Mouse (Mus musculus) liver, embryonic 15.5 days (tissue): ENCODE results near the gene Slc7a4. TPM values are rescaled to one million over a fixed set of nuclear protein-coding genes. Genes with fewer than 3 reads are reported as not detected.

Source experiments
- ATAC-seq: fragments of 200-750 bp; cut with Nextera tagmentation; 2 replicates; pipeline ENCODE4 v1.8.0; 2017; ENCODE audit warnings: moderate number of reproducible peaks, mild to moderate bottlenecking, moderate library complexity; ENCODE audit not compliant: insufficient read depth
- H3K27ac ChIP-seq: fragments of 300-500 bp; sonication (generic); replicated peaks from 2 replicates; pipeline ENCODE4 v1.5.1; 2015; ENCODE audit warnings: mild to moderate bottlenecking, inconsistent platforms
- H3K27me3 ChIP-seq: fragments of 300-500 bp; sonication (generic); 2 replicates; pipeline ENCODE4 v1.6.1; 2015; ENCODE audit warnings: mild to moderate bottlenecking, inconsistent platforms
- H3K36me3 ChIP-seq: fragments of 300-500 bp; sonication (generic); replicated peaks from 2 replicates; pipeline ENCODE4 v1.6.1; 2015; ENCODE audit warnings: moderate library complexity, mild to moderate bottlenecking, inconsistent platforms
- H3K4me1 ChIP-seq: fragments of 300-500 bp; sonication (generic); replicated peaks from 2 replicates; pipeline ENCODE4 v1.6.1; 2015; ENCODE audit warnings: inconsistent platforms
- H3K4me2 ChIP-seq: fragments of 300-500 bp; sonication (generic); 2 replicates; pipeline ENCODE4 v1.6.1; 2015; ENCODE audit warnings: moderate library complexity, mild to moderate bottlenecking, inconsistent platforms
- H3K4me3 ChIP-seq: fragments of 300-500 bp; sonication (generic); replicated peaks from 2 replicates; pipeline ENCODE4 v1.5.1; 2015; ENCODE audit warnings: mild to moderate bottlenecking, inconsistent platforms
- H3K9ac ChIP-seq: fragments of 300-500 bp; sonication (generic); 2 replicates; pipeline ENCODE4 v1.6.1; 2015; ENCODE audit warnings: moderate library complexity, mild to moderate bottlenecking, inconsistent platforms
- H3K9me3 ChIP-seq: fragments of 300-500 bp; sonication (generic); replicated peaks from 2 replicates; pipeline ENCODE4 v1.6.1; 2016; ENCODE audit warnings: inconsistent platforms
- WGBS: fragments of 180-500 bp; shearing (Covaris S2); methylation state at CpG from one replicate; pipeline ENCODE4 v1.1.7; 2015; ENCODE audit warnings: mixed read lengths; ENCODE audit not compliant: insufficient replicate concordance; 5-methylcytosine and 5-hydroxymethylcytosine counted together
- polyA plus RNA-seq: library from polyadenylated mRNA; unstranded; fragments of >200 nt; fragmentation: Nextera tagmentation; extraction: Ambion mirVana; gene quantifications from 2 replicates; pipeline ENCODE4 v1.2.1, GENCODE M21; 2015

Gene Slc7a4
- polyA plus RNA-seq, 1 experiment from 2014 or later = 1.9 TPM

DNA sequence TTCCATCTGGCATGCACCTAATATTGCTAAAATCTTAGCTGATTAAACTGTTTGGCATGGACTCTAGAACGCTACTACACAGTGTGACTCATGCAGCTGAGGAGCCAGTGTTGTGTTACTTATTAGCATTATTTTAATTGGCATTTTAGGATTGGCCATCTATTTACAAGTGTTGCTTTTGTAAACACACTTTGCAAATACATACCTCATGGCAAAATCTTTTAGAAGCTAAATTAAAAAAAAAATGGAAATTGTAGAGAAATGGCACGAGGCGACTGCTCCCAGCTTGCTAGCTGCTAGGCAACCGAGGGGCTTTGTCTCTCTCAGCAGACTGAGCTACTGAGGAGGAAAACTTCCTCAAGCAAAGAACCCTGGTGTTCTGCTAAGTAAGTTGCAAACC is 21.9 kb upstream of the Slc7a4 start:
- no peak overlapping the region for H3K27ac ChIP-seq
- H3K4me3 ChIP-seq = no peak overlapping the region
- H3K27me3 ChIP-seq = peaks cover 6% of the 10 kb centered on the region; the same call in 1 of the 2 replicates
- 58% methylated on average over 4 of the region's 4 CpGs for WGBS
- H3K36me3 ChIP-seq = no peaks in the 10 kb centered on the region
- ATAC-seq = no peak
- H3K9me3 ChIP-seq = no peaks in the 10 kb centered on the region
- no peak overlapping the region for H3K4me2 ChIP-seq
- H3K9ac ChIP-seq = no peak overlapping the region
- no peaks in the 10 kb centered on the region for H3K4me1 ChIP-seq

DNA sequence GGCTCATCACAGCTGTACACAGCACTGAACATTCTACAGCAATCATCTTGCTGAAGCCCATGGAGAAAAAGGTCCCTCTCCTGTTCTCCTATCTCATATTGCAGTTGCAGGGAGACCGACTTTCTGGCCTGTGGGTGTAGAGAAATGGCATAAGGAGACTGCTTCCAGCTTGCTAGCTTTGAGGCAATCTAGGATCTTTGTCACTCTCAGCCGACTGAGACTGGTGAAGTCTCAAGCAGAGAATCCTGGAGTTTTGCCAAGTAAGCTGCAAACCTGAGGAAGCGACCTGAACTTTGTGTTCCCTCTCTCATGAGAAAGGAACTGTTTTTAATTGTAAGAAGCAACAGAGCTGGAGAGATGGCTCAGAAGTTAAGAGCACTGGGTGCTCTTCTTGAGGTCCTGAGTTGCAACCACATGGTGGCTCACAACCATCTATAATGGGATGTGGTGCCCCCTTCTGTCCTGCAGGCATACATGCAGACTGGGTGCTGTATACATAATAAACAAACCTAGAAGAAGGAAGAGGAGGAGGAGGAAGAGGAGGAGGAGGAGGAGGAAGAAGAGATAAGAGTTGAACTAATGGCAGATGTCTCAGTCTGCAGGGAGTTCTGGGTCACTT is 18.0 kb upstream of the Slc7a4 start:
- 57% methylated on average over 3 of the region's 3 CpGs for WGBS
- H3K4me2 ChIP-seq = no peak overlapping the region
- H3K27ac ChIP-seq = no peak overlapping the region
- H3K9me3 ChIP-seq = no peaks in the 10 kb centered on the region
- H3K27me3 ChIP-seq = peaks cover 6% of the 10 kb centered on the region; the same call in 1 of the 2 replicates
- no peak overlapping the region for H3K9ac ChIP-seq
- H3K36me3 ChIP-seq = no peaks in the 10 kb centered on the region
- no peak overlapping the region for H3K4me3 ChIP-seq
- no peaks in the 10 kb centered on the region for H3K4me1 ChIP-seq
- no peak for ATAC-seq

DNA sequence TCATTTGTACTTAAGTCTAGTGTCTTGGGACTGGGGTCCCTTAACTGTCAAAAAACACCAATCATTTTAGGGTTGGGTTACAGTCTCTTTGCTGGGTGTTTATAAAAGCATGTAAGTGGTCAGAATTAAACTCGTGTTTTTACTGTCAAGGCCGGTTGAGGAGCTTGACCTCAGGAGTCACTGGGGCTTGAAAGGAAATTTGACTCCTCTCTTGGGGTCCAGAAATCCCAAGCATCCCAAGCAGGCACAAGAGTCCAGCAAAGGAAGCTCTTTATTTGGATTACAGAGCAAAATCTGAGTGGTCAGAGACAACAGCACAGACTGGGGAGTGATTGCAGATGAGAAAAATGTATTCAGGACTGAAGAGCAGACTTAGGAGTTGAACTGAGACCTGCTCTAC is 7.7 kb upstream of the Slc7a4 start:
- no peak overlapping the region for H3K27ac ChIP-seq
- 59% methylated on average over 2 of the region's 2 CpGs for WGBS
- H3K4me1 ChIP-seq = no peaks in the 10 kb centered on the region
- ATAC-seq = no peak
- no peak overlapping the region for H3K9ac ChIP-seq
- H3K27me3 ChIP-seq = no peaks in the 10 kb centered on the region
- H3K4me2 ChIP-seq = no peak overlapping the region
- H3K9me3 ChIP-seq = no peaks in the 10 kb centered on the region
- H3K36me3 ChIP-seq = no peaks in the 10 kb centered on the region
- no peak overlapping the region for H3K4me3 ChIP-seq

DNA sequence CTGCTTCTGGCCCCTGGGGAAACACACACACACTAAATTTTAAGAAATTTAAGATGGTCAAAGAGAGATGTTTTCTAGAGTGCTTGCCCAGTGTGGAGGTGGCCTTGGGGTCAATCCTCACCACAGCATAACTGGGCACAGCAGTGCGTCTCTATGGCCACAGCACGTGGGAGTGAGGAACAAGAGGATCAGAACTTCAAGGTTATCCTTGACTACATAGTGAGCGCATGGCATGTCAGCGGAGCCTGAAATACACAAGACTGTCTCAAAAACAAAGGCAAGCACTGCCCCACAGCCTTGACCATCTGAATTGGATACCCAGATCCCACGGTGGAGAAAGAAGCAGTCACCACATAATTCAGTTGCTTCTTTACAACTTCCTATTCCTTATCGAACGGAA is 1.5 kb upstream of the Slc7a4 start:
- H3K9me3 ChIP-seq = no peaks in the 10 kb centered on the region
- H3K4me3 ChIP-seq = no peak overlapping the region
- no peaks in the 10 kb centered on the region for H3K4me1 ChIP-seq
- H3K27ac ChIP-seq = no peak overlapping the region
- H3K36me3 ChIP-seq = no peaks in the 10 kb centered on the region
- H3K9ac ChIP-seq = no peak overlapping the region
- no peaks in the 10 kb centered on the region for H3K27me3 ChIP-seq
- no peak overlapping the region for H3K4me2 ChIP-seq
- no peak for ATAC-seq
- 77% methylated on average over 7 of the region's 7 CpGs for WGBS

DNA sequence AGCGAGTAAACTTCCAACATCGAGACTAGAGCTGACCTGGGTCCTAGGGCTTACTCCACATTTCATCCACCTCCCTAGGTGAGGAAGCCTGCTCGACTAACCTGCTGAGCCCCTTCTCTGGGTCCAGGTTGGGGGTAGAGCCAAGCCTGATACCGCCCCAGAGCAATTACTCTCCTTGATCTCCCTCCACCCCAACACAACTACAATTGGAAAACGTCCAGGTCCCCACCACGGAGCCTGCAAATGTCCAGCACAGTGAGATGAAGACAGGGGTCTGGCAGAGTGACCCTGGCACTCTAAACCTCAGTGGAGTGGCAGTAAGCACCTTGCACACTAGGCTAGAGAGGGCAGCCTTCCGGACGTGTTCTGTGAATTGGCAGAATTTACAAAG is 6.2 kb downstream of the Slc7a4 start:
- 0 out of 2 replicates have a peak overlapping the region, but pooled peaks have one; percentile 39 for H3K9ac ChIP-seq

DNA sequence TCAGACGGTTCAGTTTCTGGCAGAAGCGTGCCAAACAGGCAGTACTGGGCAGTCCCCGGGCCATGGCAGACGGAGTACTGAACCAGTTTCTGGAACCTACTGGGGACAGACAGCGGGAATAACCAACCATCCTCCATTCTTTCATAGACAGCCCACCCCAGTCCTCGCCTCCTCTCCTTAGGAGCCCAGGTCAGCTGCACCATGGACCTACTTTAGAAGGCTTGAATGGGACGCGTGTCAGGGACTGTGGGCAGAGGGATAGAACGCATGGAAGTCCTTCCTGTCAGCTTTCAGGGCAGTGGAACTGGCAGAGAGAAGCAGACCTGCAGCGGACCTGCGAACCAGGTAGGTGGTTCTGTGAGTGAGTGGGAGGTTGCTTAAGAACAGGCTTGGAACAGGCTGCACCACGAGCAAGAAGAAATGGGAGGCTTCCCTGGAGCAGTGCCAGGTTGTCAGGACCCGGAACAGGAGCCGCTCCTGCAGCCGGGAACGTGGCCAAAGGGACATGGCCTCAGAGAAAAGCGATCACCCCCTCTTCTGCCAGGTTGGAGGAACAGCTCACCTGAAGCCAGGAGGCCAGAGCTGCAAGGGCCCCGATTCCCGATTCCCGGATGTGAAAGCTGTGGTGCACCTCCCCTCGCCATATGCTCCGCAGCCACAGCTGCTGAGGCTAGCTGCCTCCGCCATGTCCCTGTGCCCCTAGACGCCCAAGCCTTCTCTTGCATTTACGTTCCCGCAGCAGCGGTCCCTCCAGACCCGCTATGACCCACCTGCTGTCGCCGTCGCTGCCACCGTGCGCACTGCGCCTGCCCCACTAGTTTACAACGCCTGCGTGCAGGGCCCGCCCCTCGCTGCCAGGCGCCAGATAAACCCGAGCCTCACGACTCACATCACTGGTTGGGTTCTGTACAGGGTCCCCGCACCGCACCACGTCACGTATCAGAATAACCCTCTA is 6.9 kb downstream of the Slc7a4 start:
- H3K9me3 ChIP-seq = no peaks in the 10 kb centered on the region
- H3K27me3 ChIP-seq = peaks cover 54% of the 10 kb centered on the region
- peak overlapping the region; percentile 52 for H3K4me3 ChIP-seq
- H3K4me2 ChIP-seq = peak overlapping the region; percentile 75
- WGBS = 12% methylated on average over 45 of the region's 45 CpGs
- H3K9ac ChIP-seq = peak overlapping the region; percentile 39; the same call in 1 of the 2 replicates
- peaks cover 4% of the 10 kb centered on the region for H3K4me1 ChIP-seq
- peak; percentile 64 for ATAC-seq
- H3K36me3 ChIP-seq = no peaks in the 10 kb centered on the region
- H3K27ac ChIP-seq = no peak overlapping the region

More for the DNA sequence above, 6.2 kb downstream of the Slc7a4 start:
- H3K9me3 ChIP-seq = no peaks in the 10 kb centered on the region
- WGBS = 20% methylated on average over 8 of the region's 8 CpGs
- peaks cover 4% of the 10 kb centered on the region for H3K4me1 ChIP-seq
- no peak for ATAC-seq
- peaks cover 52% of the 10 kb centered on the region for H3K27me3 ChIP-seq
- H3K4me3 ChIP-seq = peak overlapping the region; percentile 52
- H3K4me2 ChIP-seq = peak overlapping the region; percentile 75
- no peak overlapping the region for H3K27ac ChIP-seq
- no peaks in the 10 kb centered on the region for H3K36me3 ChIP-seq

DNA sequence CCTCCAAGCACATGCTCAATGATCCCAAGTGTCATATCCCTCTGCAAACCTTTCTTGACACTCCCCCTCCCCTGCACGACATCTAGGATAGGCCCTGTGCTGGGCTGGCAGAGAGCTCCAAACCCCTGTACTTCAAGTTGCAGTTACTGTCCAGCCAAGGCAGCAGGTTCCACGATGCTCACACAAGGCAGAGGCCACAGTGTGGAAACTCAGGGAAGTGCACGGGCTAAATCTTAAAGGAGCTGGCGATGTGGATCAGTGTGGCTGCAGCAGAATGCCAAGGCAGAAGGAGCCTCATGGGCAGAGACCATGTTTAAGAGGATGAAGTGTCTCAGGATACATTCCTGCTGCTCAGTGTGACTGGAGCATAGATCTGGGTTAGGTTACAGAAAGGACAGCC is 16.8 kb downstream of the Slc7a4 start:
- no peak for ATAC-seq
- Histone ChIP-seq H3K9ac (no peak overlapping the region), H3K4me3 (no peak overlapping the region), H3K36me3 (no peaks in the 10 kb centered on the region), H3K27me3 (peaks cover 46% of the 10 kb centered on the region), H3K4me2 (no peak overlapping the region), H3K9me3 (no peaks in the 10 kb centered on the region), H3K4me1 (peaks cover 9% of the 10 kb centered on the region), H3K27ac (no peak overlapping the region)
- 36% methylated on average over 4 of the region's 4 CpGs for WGBS

DNA sequence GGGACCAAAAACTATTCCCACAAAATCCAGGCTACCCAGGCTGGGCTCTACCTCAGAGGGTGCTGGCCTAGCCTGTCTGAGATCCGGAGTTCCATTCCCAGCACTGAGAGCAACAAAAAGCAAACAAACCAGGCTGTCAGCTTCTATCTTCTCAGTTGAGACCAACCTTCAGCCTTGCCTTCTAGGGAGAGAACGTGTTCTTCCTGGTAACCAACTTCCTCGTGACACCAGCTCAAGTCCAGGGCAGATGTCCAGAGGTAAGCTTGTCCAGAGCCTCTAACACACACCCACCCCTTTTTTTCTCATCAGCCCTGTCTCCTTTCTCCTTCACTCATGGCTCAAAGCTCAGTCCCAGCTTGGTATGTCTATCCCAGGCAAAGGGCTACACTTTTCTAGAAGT is 18.2 kb downstream of the Slc7a4 start:
- Histone ChIP-seq H3K9ac (no peak overlapping the region), H3K4me2 (no peak overlapping the region), H3K9me3 (no peaks in the 10 kb centered on the region), H3K27me3 (peaks cover 53% of the 10 kb centered on the region), H3K27ac (no peak overlapping the region), H3K36me3 (no peaks in the 10 kb centered on the region), H3K4me3 (no peak overlapping the region), H3K4me1 (peaks cover 15% of the 10 kb centered on the region)
- WGBS = 30% methylated on average over 3 of the region's 3 CpGs
- no peak for ATAC-seq

DNA sequence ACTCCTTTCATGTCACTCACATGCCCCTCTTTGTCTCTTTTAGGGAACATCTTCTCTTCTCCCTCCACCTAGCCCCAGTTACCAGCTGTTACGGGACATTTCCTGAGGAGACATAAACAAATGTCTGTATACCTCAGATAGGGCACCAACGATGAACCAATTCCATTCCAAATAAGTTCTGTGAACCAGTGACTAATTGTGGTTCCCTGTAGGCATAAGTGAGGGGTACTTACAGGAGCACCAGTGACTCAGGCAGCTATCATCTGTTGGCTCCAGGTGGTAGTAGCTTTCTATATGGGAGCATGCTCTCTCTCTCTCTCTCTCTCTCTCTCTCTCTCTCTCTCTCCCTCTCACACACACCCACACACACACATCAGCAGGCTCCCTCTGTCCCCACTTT is 18.8 kb downstream of the Slc7a4 start:
- Histone ChIP-seq H3K4me1 (peaks cover 18% of the 10 kb centered on the region), H3K27me3 (peaks cover 57% of the 10 kb centered on the region), H3K4me3 (no peak overlapping the region), H3K36me3 (no peaks in the 10 kb centered on the region), H3K4me2 (no peak overlapping the region), H3K9me3 (no peaks in the 10 kb centered on the region), H3K9ac (no peak overlapping the region), H3K27ac (no peak overlapping the region)
- ATAC-seq = no peak
- 43% methylated on average over 2 of the region's 2 CpGs for WGBS

DNA sequence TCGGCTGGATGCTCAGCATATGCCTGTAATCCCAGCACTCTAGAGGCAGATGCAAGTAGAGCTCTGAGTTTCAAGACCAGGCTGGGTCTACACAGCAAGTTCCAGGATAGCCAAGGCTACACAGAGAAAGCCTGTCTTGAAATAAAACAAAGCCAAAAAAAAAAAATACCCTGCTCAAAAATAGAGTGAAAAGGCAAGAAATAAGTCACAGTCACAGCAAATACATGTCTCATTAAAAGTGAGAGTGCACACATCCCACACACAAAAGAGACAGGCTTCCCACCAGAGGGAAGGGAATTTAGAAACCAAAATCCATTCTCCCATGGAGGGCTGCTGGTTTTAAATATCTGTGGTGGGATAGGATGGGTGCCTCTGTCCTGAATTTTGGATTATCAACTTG is 19.4 kb downstream of the Slc7a4 start:
- Histone ChIP-seq H3K36me3 (no peaks in the 10 kb centered on the region), H3K27me3 (peaks cover 60% of the 10 kb centered on the region), H3K27ac (no peak overlapping the region), H3K4me2 (no peak overlapping the region), H3K9me3 (no peaks in the 10 kb centered on the region), H3K9ac (no peak overlapping the region), H3K4me3 (no peak overlapping the region), H3K4me1 (peaks cover 25% of the 10 kb centered on the region)
- 24% methylated on average over 1 of the region's 1 CpGs for WGBS
- ATAC-seq = no peak

DNA sequence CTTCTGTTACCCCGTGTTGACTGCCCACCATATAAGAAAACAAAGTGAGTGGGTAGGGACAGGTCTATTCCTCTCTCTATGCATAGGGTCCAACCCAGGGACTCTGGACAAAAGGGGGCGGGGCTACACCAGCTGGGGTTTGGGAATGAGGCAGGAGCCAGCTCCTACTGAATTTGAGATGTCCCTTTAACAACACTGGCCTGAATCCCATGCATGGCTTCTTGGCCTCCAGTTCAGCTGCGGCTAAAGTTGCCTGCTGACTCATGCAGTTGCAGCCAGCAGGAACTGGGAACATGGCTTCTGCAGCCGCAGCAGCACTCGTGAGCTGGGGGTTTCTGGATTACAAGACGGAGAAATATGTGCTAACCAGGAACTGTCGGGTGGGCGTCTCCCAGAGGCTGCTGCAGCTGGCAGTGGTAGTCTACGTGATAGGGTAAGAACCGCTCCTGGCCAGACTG is 21.2 kb downstream of the Slc7a4 start, which contains the start of gene P2rx6:
Gene P2rx6, plus strand, starts transcription at position 135 of the 458 bp plus-strand sequence.
- Histone ChIP-seq H3K36me3 (no peaks in the 10 kb centered on the region), H3K4me3 (peak within 1 kb of the TSS; percentile 10), H3K9me3 (no peaks in the 10 kb centered on the region), H3K27me3 (peaks cover 51% of the 10 kb centered on the region), H3K4me2 (peak within 1 kb of the TSS; percentile 46), H3K4me1 (peaks cover 31% of the 10 kb centered on the region), H3K27ac (no peak within 1 kb of the TSS), H3K9ac (no peak within 1 kb of the TSS)
- ATAC-seq = no peak
- 5% methylated on average over 10 of the region's 10 CpGs for WGBS
